ENCODE assay signal across 10 mouse cellular contexts in the genomic region with DNA sequence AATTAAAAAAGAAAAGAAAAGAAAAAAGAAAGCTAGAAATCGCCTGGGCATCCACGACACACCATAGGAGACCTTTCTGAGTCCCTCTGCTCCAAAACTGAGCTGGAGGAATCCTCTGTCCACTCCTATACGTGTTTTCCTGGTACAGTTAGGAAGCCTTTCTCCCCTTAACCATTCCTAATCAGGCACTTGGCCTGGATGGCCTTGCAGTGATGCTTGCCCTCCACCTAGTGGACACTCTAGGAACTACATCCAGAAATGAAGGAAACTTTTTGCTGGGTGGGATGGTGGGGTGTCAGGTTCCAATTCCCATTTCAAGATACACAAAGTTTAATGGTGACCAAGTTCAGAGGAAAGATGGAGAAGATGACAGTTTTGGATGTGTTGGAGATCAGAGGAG. TPM values are rescaled to one million over a fixed set of nuclear protein-coding genes. Genes with fewer than 3 reads are reported as not detected.
DNase-seq lines count a peak whose midpoint lies in the region; ATAC-seq and TF ChIP-seq lines count a peak whose summit lies in the region.
"Had no signal": no experiment of that assay in that cellular context is flagged by ENCODE, and none has a peak within 500 bp of the region (broad histone marks: within the 10 kb centered on the region; RNA-seq: fewer than 3 reads in every experiment).

No protein-coding gene starts in this region.

- DNase-seq in gastrocnemius, adult 18-20 months (ENCODE audit: low spot score) = peak; percentile 84
- no peak for DNase-seq in gastrocnemius, postnatal 25 days
- peak; percentile 65 for DNase-seq in G1E (ENCODE audit: low spot score)
- peak; percentile 74 to 76 for DNase-seq in cerebellum, adult 2 months
- peak; percentile 87 for DNase-seq in forebrain, postnatal 0 days
- DNase-seq in lung, postnatal 14 days = peak; percentile 85
- DNase-seq in spleen, adult 18-20 months = peak; percentile 39 to 72

- no peak overlapping the region for H3K4me3 ChIP-seq in G1E (ENCODE audit: low read depth, low read length)
- H3K4me3 ChIP-seq in cerebellum, adult 2 months (replicated peaks; ENCODE audit: insufficient read depth, low read depth, low read length) = no peak overlapping the region
- H3K4me3 ChIP-seq in forebrain, postnatal 0 days (ENCODE audit: low read depth, low read length) = no peak overlapping the region
- no peak overlapping the region for H3K4me3 ChIP-seq in kidney, embryonic 16.5 days (ENCODE audit: low read length)

- no peak for TF ChIP-seq POLR2A in cerebellum, adult 2 months (IDR thresholded peaks at IDR 0.05; ENCODE audit: borderline replicate concordance, insufficient read depth, low read length)

- 2% methylated on average over 3 of the region's 3 CpGs for WGBS in cerebellum, adult 2 months
- WGBS in forebrain, postnatal 0 days = 2% methylated on average over 3 of the region's 3 CpGs
- WGBS in kidney, embryonic 16.5 days = 6% methylated on average over 3 of the region's 3 CpGs

- H3K4me2 ChIP-seq in forebrain, postnatal 0 days (ENCODE audit: low read depth) = no peak overlapping the region
- no peak overlapping the region for H3K4me2 ChIP-seq in kidney, embryonic 16.5 days (replicated peaks; ENCODE audit: low read depth, low read length)

- H3K9me3 ChIP-seq in G1E (replicated peaks) = no peaks in the 10 kb centered on the region
- H3K9me3 ChIP-seq in forebrain, postnatal 0 days (ENCODE audit: low read length) = no peaks in the 10 kb centered on the region
- no peaks in the 10 kb centered on the region for H3K9me3 ChIP-seq in kidney, embryonic 16.5 days (ENCODE audit: low read length)

- H3K36me3 ChIP-seq in G1E (replicated peaks) = no peaks in the 10 kb centered on the region
- no peaks in the 10 kb centered on the region for H3K36me3 ChIP-seq in forebrain, postnatal 0 days (ENCODE audit: insufficient read depth)
- no peaks in the 10 kb centered on the region for H3K36me3 ChIP-seq in kidney, embryonic 16.5 days (ENCODE audit: insufficient read depth, low read length)

- H3K9ac ChIP-seq in forebrain, postnatal 0 days = no peak overlapping the region
- no peak overlapping the region for H3K9ac ChIP-seq in kidney, embryonic 16.5 days (replicated peaks; ENCODE audit: low read length)

- peak; percentile 94 for TF ChIP-seq CTCF in G1E (IDR thresholded peaks at IDR 0.05; ENCODE audit: low read depth, low read length)
- TF ChIP-seq CTCF in cerebellum, adult 2 months (IDR thresholded peaks at IDR 0.05; ENCODE audit: borderline replicate concordance, insufficient read depth, low read depth, low read length) = peak; percentile 99
- TF ChIP-seq CTCF in forebrain, postnatal 0 days (IDR thresholded peaks at IDR 0.05; ENCODE audit: low read depth) = peak; percentile 100

- H3K4me1 ChIP-seq in G1E (ENCODE audit: insufficient read depth, low read depth, low read length) = peaks cover 56% of the 10 kb centered on the region
- peaks cover 14% of the 10 kb centered on the region for H3K4me1 ChIP-seq in cerebellum, adult 2 months (ENCODE audit: control insufficient read depth, insufficient read depth, low read length)
- 0 out of 2 replicates have a peak, but pooled peaks cover 3% of the 10 kb centered on the region for H3K4me1 ChIP-seq in forebrain, postnatal 0 days (ENCODE audit: insufficient read depth)
- H3K4me1 ChIP-seq in kidney, embryonic 16.5 days (ENCODE audit: insufficient read depth, low read length) = peaks cover 13% of the 10 kb centered on the region

- H3K27ac ChIP-seq in cerebellum, adult 2 months (ENCODE audit: insufficient read depth, low read length) = no peak overlapping the region
- no peak overlapping the region for H3K27ac ChIP-seq in forebrain, postnatal 0 days (ENCODE audit: low read depth, low read length)
- H3K27ac ChIP-seq in kidney, embryonic 16.5 days (ENCODE audit: low read length) = no peak overlapping the region

- no peak for ATAC-seq in G1E (ENCODE audit: extremely low read depth, insufficient number of reproducible peaks, low FRiP score, poor library complexity, severe bottlenecking)
- ATAC-seq in forebrain, postnatal 0 days = peak; percentile 63
- ATAC-seq in kidney, embryonic 16.5 days (ENCODE audit: low FRiP score, low TSS enrichment) = 0 out of 2 replicates have a peak, but pooled peaks have one; percentile 49
- ATAC-seq: Patski had no signal

- peaks cover 45% of the 10 kb centered on the region for H3K27me3 ChIP-seq in G1E (ENCODE audit: insufficient read depth, low read length)
- no peaks in the 10 kb centered on the region for H3K27me3 ChIP-seq in cerebellum, adult 2 months (ENCODE audit: control insufficient read depth, insufficient read depth, low read length)
- peaks cover 7% of the 10 kb centered on the region for H3K27me3 ChIP-seq in forebrain, postnatal 0 days (ENCODE audit: insufficient read depth, low read length)
- H3K27me3 ChIP-seq in kidney, embryonic 16.5 days (ENCODE audit: insufficient read depth, low read length) = peaks cover 6% of the 10 kb centered on the region; the same call in 1 of the 2 replicates
- H3K27me3 ChIP-seq: Patski had no signal

RNA-seq across cellular contexts. Expression of a gene that starts 5.8 kb away (rescaled TPM):
- total RNA-seq in gastrocnemius, adult 18-20 months (2021) = 10 to 100 TPM; 40.6 to 41.6 TPM
- total RNA-seq in gastrocnemius, postnatal 25 days (2021) = 10 to 100 TPM; 29.3 to 32.8 TPM
- total RNA-seq in G1E (2014; fragmentation: Nextera tagmentation) (15.6 and 19.8 TPM in 2 replicates), G1E (2017) (2.7 TPM in 2 replicates)
- polyA plus RNA-seq in G1E (2012) = 37.6 and 37.9 TPM in 2 replicates
- polyA plus RNA-seq in cerebellum, adult 2 months (2012; rRNA removed) = 30.8 and 34.3 TPM in 2 replicates
- 56.7 and 82.4 TPM in 2 replicates for total RNA-seq in forebrain, postnatal 0 days (2014; rRNA removed)
- polyA plus RNA-seq in forebrain, postnatal 0 days (2015; fragmentation: Nextera tagmentation; extraction: Ambion mirVana) = 7.6 and 8.4 TPM in 2 replicates
- polyA plus RNA-seq in kidney, embryonic 16.5 days (2015; fragmentation: Nextera tagmentation; extraction: Ambion mirVana) = 9.8 and 11.7 TPM in 2 replicates

RNA-seq across cellular contexts. Expression of a gene that starts 31.3 kb away (rescaled TPM):
- total RNA-seq in gastrocnemius, adult 18-20 months (2021) = under 1 TPM; 0.09 to 0.14 TPM
- total RNA-seq in gastrocnemius, postnatal 25 days (2021) = under 1 TPM in 1 of 2 experiments, not detected in 1; 0.43 TPM
- total RNA-seq in G1E (2014; fragmentation: Nextera tagmentation) = not detected in 2 replicates
- total RNA-seq in G1E (2017) = 0.05 TPM in 1 of 2 replicates, not detected in the other
- polyA plus RNA-seq in G1E (2012) = not detected in 2 replicates
- 0.32 and 0.38 TPM in 2 replicates for polyA plus RNA-seq in cerebellum, adult 2 months (2012; rRNA removed)
- not detected in 2 replicates for total RNA-seq in forebrain, postnatal 0 days (2014; rRNA removed)
- polyA plus RNA-seq in forebrain, postnatal 0 days (2015; fragmentation: Nextera tagmentation; extraction: Ambion mirVana) = 0.06 TPM in 2 replicates
- polyA plus RNA-seq in kidney, embryonic 16.5 days (2015; fragmentation: Nextera tagmentation; extraction: Ambion mirVana) = 0.44 and 0.58 TPM in 2 replicates
- total RNA-seq: left cerebral cortex, postnatal 14 days had no signal
- polyA plus RNA-seq: Patski had no signal
